8 mouse cellular contexts compared by ENCODE assay signal in genomic region chr1:172312768-172313561, GRCm38 (mm10). TPM values are rescaled to one million over a fixed set of nuclear protein-coding genes. Genes with fewer than 3 reads are reported as not detected.
DNase-seq lines count a peak whose midpoint lies in the region; ATAC-seq and TF ChIP-seq lines count a peak whose summit lies in the region.

No protein-coding gene starts in this region.

- no peaks in the 10 kb centered on the region for H3K27me3 ChIP-seq in forebrain, embryonic 14.5 days (replicated peaks; ENCODE audit: control insufficient read depth, insufficient read depth, low read length)
- H3K27me3 ChIP-seq in midbrain, postnatal 0 days (ENCODE audit: insufficient read depth, low read length), result no peaks in the 10 kb centered on the region

- TF ChIP-seq CTCF in bone marrow, adult 2 months (IDR thresholded peaks at IDR 0.05; ENCODE audit: control insufficient read depth, insufficient read depth, low read length), result no peak
- no peak for TF ChIP-seq CTCF in midbrain, postnatal 0 days (IDR thresholded peaks at IDR 0.05)

- peak overlapping the region; percentile 68 for H3K4me2 ChIP-seq in forebrain, embryonic 14.5 days (ENCODE audit: low read length)
- H3K4me2 ChIP-seq in midbrain, postnatal 0 days (ENCODE audit: low read depth, low read length, poor library complexity, severe bottlenecking), result peak overlapping the region; percentile 92

- DNase-seq in left cerebral cortex, postnatal 10 days (ENCODE audit: extremely low spot score in 1 of 2, low spot score in 2 of 2), result peak; percentile 62 to 73
- no peak for DNase-seq in left cerebral cortex, adult 11 months (ENCODE audit: low spot score)
- no peak for DNase-seq in forebrain, embryonic 14.5 days (ENCODE audit: low spot score)
- peak; percentile 36 for DNase-seq in kidney, postnatal 14 days
- no peak for DNase-seq in midbrain, postnatal 0 days (ENCODE audit: low spot score)
- no peak for DNase-seq in T-cell, adult 2 months (ENCODE audit: low spot score)

- peak overlapping the region; percentile 62; the same call in 1 of the 2 replicates for H3K27ac ChIP-seq in bone marrow, adult 2 months (ENCODE audit: control insufficient read depth, insufficient read depth, low read depth, low read length, poor library complexity)
- H3K27ac ChIP-seq in forebrain, embryonic 14.5 days (ENCODE audit: low read depth, low read length), result peak overlapping the region; percentile 92; the same call in 1 of the 2 replicates
- H3K27ac ChIP-seq in midbrain, postnatal 0 days (ENCODE audit: low read depth, low read length), result peak overlapping the region; percentile 73; the same call in 1 of the 2 replicates

- H3K4me3 ChIP-seq in bone marrow, adult 2 months (replicated peaks; ENCODE audit: control insufficient read depth, low read depth, low read length), result peak overlapping the region; percentile 87
- H3K4me3 ChIP-seq in forebrain, embryonic 14.5 days (ENCODE audit: low read depth, low read length), result peak overlapping the region; percentile 70
- H3K4me3 ChIP-seq in midbrain, postnatal 0 days (ENCODE audit: low read depth, low read length), result peak overlapping the region; percentile 55

- H3K9ac ChIP-seq in forebrain, embryonic 14.5 days (ENCODE audit: low read length), result peak overlapping the region; percentile 76
- H3K9ac ChIP-seq in midbrain, postnatal 0 days (replicated peaks; ENCODE audit: low read length, poor library complexity, severe bottlenecking), result peak overlapping the region; percentile 70

- no peak for TF ChIP-seq POLR2A in bone marrow, adult 2 months (IDR thresholded peaks at IDR 0.05; ENCODE audit: borderline replicate concordance, control insufficient read depth, low read depth, low read length)

- H3K9me3 ChIP-seq in forebrain, embryonic 14.5 days (replicated peaks; ENCODE audit: control insufficient read depth, low read length), result no peaks in the 10 kb centered on the region
- H3K9me3 ChIP-seq in midbrain, postnatal 0 days (ENCODE audit: low read length), result no peaks in the 10 kb centered on the region

- peaks cover 3% of the 10 kb centered on the region; the same call in 1 of the 2 replicates for H3K4me1 ChIP-seq in bone marrow, adult 2 months (ENCODE audit: control insufficient read depth, insufficient read depth, low read length)
- H3K4me1 ChIP-seq in forebrain, embryonic 14.5 days (ENCODE audit: control insufficient read depth, insufficient read depth, low read length), result peaks cover 45% of the 10 kb centered on the region
- peaks cover 4% of the 10 kb centered on the region; the same call in 1 of the 2 replicates for H3K4me1 ChIP-seq in midbrain, postnatal 0 days (ENCODE audit: insufficient read depth, low read length)

- peaks cover 20% of the 10 kb centered on the region for H3K36me3 ChIP-seq in forebrain, embryonic 14.5 days (ENCODE audit: control insufficient read depth, insufficient read depth, low read length)
- peaks cover 5% of the 10 kb centered on the region; the same call in 1 of the 2 replicates for H3K36me3 ChIP-seq in midbrain, postnatal 0 days (ENCODE audit: insufficient read depth, low read length)

- intact Hi-C loops in left cerebral cortex, postnatal 10 days (cut with DNase I), result loop anchor here (5.0 kb wide), 2 partner anchors 151 to 266 kb away; no protein-coding TSS in a partner anchor

- no peak for ATAC-seq in forebrain, embryonic 14.5 days
- ATAC-seq in midbrain, postnatal 0 days (ENCODE audit: low FRiP score), result no peak
- no peak for ATAC-seq in erythroid progenitor cell, adult 5-6 weeks (replicated peaks; ENCODE audit: low FRiP score, poor library complexity, severe bottlenecking)

- 7% methylated on average over 16 of the region's 16 CpGs for WGBS in bone marrow, adult 2 months
- 6% methylated on average over 16 of the region's 16 CpGs for WGBS in forebrain, embryonic 14.5 days
- WGBS in midbrain, postnatal 0 days, result 7% methylated on average over 16 of the region's 16 CpGs

RNA-seq across cellular contexts. Expression of gene Atp1a2, which starts 15.1 kb away (rescaled TPM):
- 100 to 1,000 TPM; 393 to 413 TPM for total RNA-seq in left cerebral cortex, postnatal 10 days (2021)
- 2.9 and 5.7 TPM in 2 replicates for polyA plus RNA-seq in bone marrow, adult 2 months (2011; ENCODE audit: insufficient read depth, insufficient read length, low replicate concordance, missing spikeins)
- 12.9 and 19.8 TPM in 2 replicates for polyA plus RNA-seq in forebrain, embryonic 14.5 days (2014; fragmentation: Nextera tagmentation; extraction: Ambion mirVana)
- total RNA-seq in midbrain, postnatal 0 days (2014; rRNA removed), result 398 and 409 TPM in 2 replicates
- 94.4 and 100 TPM in 2 replicates for polyA plus RNA-seq in midbrain, postnatal 0 days (2015; fragmentation: Nextera tagmentation; extraction: Ambion mirVana)
- not detected in 2 replicates for total RNA-seq in erythroid progenitor cell, adult 5-6 weeks (2015; ENCODE audit: low replicate concordance)
- not detected in 2 replicates for total RNA-seq in erythroid progenitor cell, adult 5-6 weeks (2017; ENCODE audit: low replicate concordance)

RNA-seq across cellular contexts. Expression of gene Kcnj9, which starts 16.2 kb away (rescaled TPM):
- 10 to 100 TPM; 77.8 to 84.5 TPM for total RNA-seq in left cerebral cortex, postnatal 10 days (2021)
- 1.2 TPM in 1 of 2 replicates, not detected in the other for polyA plus RNA-seq in bone marrow, adult 2 months (2011; ENCODE audit: insufficient read depth, insufficient read length, low replicate concordance, missing spikeins)
- 1.3 and 1.5 TPM in 2 replicates for polyA plus RNA-seq in forebrain, embryonic 14.5 days (2014; fragmentation: Nextera tagmentation; extraction: Ambion mirVana)
- total RNA-seq in midbrain, postnatal 0 days (2014; rRNA removed), result 13.9 and 14.1 TPM in 2 replicates
- 5.8 and 6.7 TPM in 2 replicates for polyA plus RNA-seq in midbrain, postnatal 0 days (2015; fragmentation: Nextera tagmentation; extraction: Ambion mirVana)
- total RNA-seq in erythroid progenitor cell, adult 5-6 weeks (2015; ENCODE audit: low replicate concordance), result not detected in 2 replicates
- 2.5 TPM in 1 of 2 replicates, not detected in the other for total RNA-seq in erythroid progenitor cell, adult 5-6 weeks (2017; ENCODE audit: low replicate concordance)

RNA-seq across cellular contexts. Expression of gene Kcnj10, which starts 28.0 kb away (rescaled TPM):
- 10 to 100 TPM; 68.5 to 69.3 TPM for total RNA-seq in left cerebral cortex, postnatal 10 days (2021)
- polyA plus RNA-seq in bone marrow, adult 2 months (2011; ENCODE audit: insufficient read depth, insufficient read length, low replicate concordance, missing spikeins), result 1.0 and 2.3 TPM in 2 replicates
- polyA plus RNA-seq in forebrain, embryonic 14.5 days (2014; fragmentation: Nextera tagmentation; extraction: Ambion mirVana), result 1.5 and 1.6 TPM in 2 replicates
- 6.1 and 6.6 TPM in 2 replicates for total RNA-seq in midbrain, postnatal 0 days (2014; rRNA removed)
- 3.6 and 3.9 TPM in 2 replicates for polyA plus RNA-seq in midbrain, postnatal 0 days (2015; fragmentation: Nextera tagmentation; extraction: Ambion mirVana)
- 8.8 and 13.0 TPM in 2 replicates for total RNA-seq in erythroid progenitor cell, adult 5-6 weeks (2015; ENCODE audit: low replicate concordance)
- total RNA-seq in erythroid progenitor cell, adult 5-6 weeks (2017; ENCODE audit: low replicate concordance), result 1.5 and 1.9 TPM in 2 replicates

RNA-seq across cellular contexts. Expression of gene Igsf8, which starts 51.5 kb away (rescaled TPM):
- total RNA-seq in left cerebral cortex, postnatal 10 days (2021), result 100 to 1,000 TPM; 216 to 226 TPM
- 16.4 and 25.4 TPM in 2 replicates for polyA plus RNA-seq in bone marrow, adult 2 months (2011; ENCODE audit: insufficient read depth, insufficient read length, low replicate concordance, missing spikeins)
- 132 and 147 TPM in 2 replicates for polyA plus RNA-seq in forebrain, embryonic 14.5 days (2014; fragmentation: Nextera tagmentation; extraction: Ambion mirVana)
- total RNA-seq in midbrain, postnatal 0 days (2014; rRNA removed), result 114 and 115 TPM in 2 replicates
- polyA plus RNA-seq in midbrain, postnatal 0 days (2015; fragmentation: Nextera tagmentation; extraction: Ambion mirVana), result 79.6 and 88.8 TPM in 2 replicates
- total RNA-seq in erythroid progenitor cell, adult 5-6 weeks (2015; ENCODE audit: low replicate concordance), result 14.4 and 15.1 TPM in 2 replicates
- 3.1 and 3.3 TPM in 2 replicates for total RNA-seq in erythroid progenitor cell, adult 5-6 weeks (2017; ENCODE audit: low replicate concordance)

RNA-seq across cellular contexts. Expression of gene Atp1a4, which starts 54.8 kb away (rescaled TPM):
- not detected for total RNA-seq in left cerebral cortex, postnatal 10 days (2021)
- not detected in 2 replicates for polyA plus RNA-seq in bone marrow, adult 2 months (2011; ENCODE audit: insufficient read depth, insufficient read length, low replicate concordance, missing spikeins)
- polyA plus RNA-seq in forebrain, embryonic 14.5 days (2014; fragmentation: Nextera tagmentation; extraction: Ambion mirVana), result 0.08 and 0.12 TPM in 2 replicates
- 0.05 and 0.14 TPM in 2 replicates for total RNA-seq in midbrain, postnatal 0 days (2014; rRNA removed)
- polyA plus RNA-seq in midbrain, postnatal 0 days (2015; fragmentation: Nextera tagmentation; extraction: Ambion mirVana), result 0.05 TPM in 1 of 2 replicates, not detected in the other
- total RNA-seq in erythroid progenitor cell, adult 5-6 weeks (2015; ENCODE audit: low replicate concordance), result not detected in 2 replicates
- not detected in 2 replicates for total RNA-seq in erythroid progenitor cell, adult 5-6 weeks (2017; ENCODE audit: low replicate concordance)

Comparison
In these comparisons a context has a peak if more than half of its experiments do, and no peak if none do; other contexts are left out.
1. DNase-seq: peak in left cerebral cortex, postnatal 10 days (2 of 2) and kidney, postnatal 14 days (single experiment); none in left cerebral cortex, adult 11 months (single experiment), forebrain, embryonic 14.5 days (single experiment), midbrain, postnatal 0 days (single experiment) and T-cell, adult 2 months (single experiment).
2. RNA of gene Atp1a2, which starts 15.1 kb away (total RNA-seq): 393 to 413 TPM in left cerebral cortex, postnatal 10 days and 398 to 409 TPM in midbrain, postnatal 0 days; not detected in erythroid progenitor cell, adult 5-6 weeks; every median in the first group is over 100 times any median in the second.
3. Peak in every context shown above with its lines, with median percentiles within 50 percentile points of each other: H3K27ac ChIP-seq and H3K4me3 ChIP-seq.